Mouse (Mus musculus) CH12.LX (cell line): ENCODE measurements at regions not wholly inside any gene's neighbourhood (a gene's known extent, or its start where the extent isn't known, plus 50 kb on each side); places are given as distances from the start of the nearest gene placed in this dataset.

Source experiments
- DNase-seq: peaks from one replicate; pipeline ENCODE4 v3.0.0-alpha.2; 2013; ENCODE audit errors: extremely low read depth
- H3K27ac ChIP-seq: 2 replicates; pipeline ENCODE4 v1.5.1; 2012; ENCODE audit warnings: low read depth, mild to moderate bottlenecking, control low read depth, moderate library complexity; ENCODE audit not compliant: insufficient read depth
- H3K27me3 ChIP-seq: replicated peaks from 2 replicates; pipeline ENCODE3; 2012; ENCODE audit warnings: inconsistent platforms
- H3K36me3 ChIP-seq, 2 experiments: replicated peaks in 1 of 2; 2 replicates each; pipeline versions ENCODE3 to v1.6.1; 2012; ENCODE audit warnings: inconsistent platforms in 1 of 2, low read length in 1 of 2, mild to moderate bottlenecking in 1 of 2, mixed read lengths in 1 of 2, moderate library complexity in 1 of 2; ENCODE audit not compliant: control insufficient read depth in 1 of 2, insufficient read depth in 1 of 2
- H3K4me1 ChIP-seq, 2 experiments: 2 replicates each; pipeline ENCODE4 v1.6.1; 2012; ENCODE audit warnings: inconsistent platforms in 1 of 2, moderate library complexity in 1 of 2; ENCODE audit not compliant: insufficient read depth in 2 of 2, control insufficient read depth in 1 of 2
- H3K4me2 ChIP-seq: 2 replicates; pipeline ENCODE4 v1.6.1; 2012; ENCODE audit warnings: low read depth, mild to moderate bottlenecking, control low read depth; ENCODE audit not compliant: poor library complexity, insufficient read depth, severe bottlenecking
- H3K4me3 ChIP-seq, 3 experiments: fragments of 150-350 bp in 1 of 3; sonication (generic) in 1 of 3; replicated peaks in 1 of 3; 2 replicates each; pipeline versions ENCODE3 to v1.5.1; 2011 to 2012; ENCODE audit warnings: low read depth in 2 of 3, low read length in 2 of 3, mild to moderate bottlenecking in 2 of 3, moderate library complexity in 2 of 3, control low read depth in 1 of 3, improper control_type of control experiment in 1 of 3, inconsistent platforms in 1 of 3, mixed read lengths in 1 of 3; ENCODE audit not compliant: poor library complexity in 1 of 3
- H3K79me2 ChIP-seq: replicated peaks from 2 replicates; pipeline ENCODE4 v1.6.1; 2012; ENCODE audit warnings: mild to moderate bottlenecking, moderate library complexity; ENCODE audit not compliant: control insufficient read depth, poor library complexity, insufficient read depth, severe bottlenecking; ENCODE audit errors: extremely low read depth
- H3K9ac ChIP-seq: 2 replicates; pipeline ENCODE4 v1.6.1; 2012; ENCODE audit warnings: low read depth, mild to moderate bottlenecking, control low read depth, moderate library complexity; ENCODE audit not compliant: insufficient read depth
- H3K9me3 ChIP-seq: replicated peaks from 2 replicates; pipeline ENCODE3; 2012; ENCODE audit warnings: low read length, inconsistent platforms, mixed read lengths
- BHLHE40 ChIP-seq: IDR thresholded peaks from 2 replicates; pipeline ENCODE4 v1.6.1; 2011; ENCODE audit warnings: mild to moderate bottlenecking, low read depth, low read length, improper control_type of control experiment
- CHD1 ChIP-seq: IDR thresholded peaks from 2 replicates; pipeline ENCODE4 v1.6.1; 2012; ENCODE audit warnings: low read depth, low read length, improper control_type of control experiment, inconsistent platforms
- CHD2 ChIP-seq: IDR thresholded peaks from 2 replicates; pipeline ENCODE4 v1.6.1; 2011; ENCODE audit warnings: low read length, improper control_type of control experiment
- CTCF ChIP-seq, 2 experiments: IDR thresholded peaks in 1 of 2; conservative IDR thresholded peaks in 1 of 2; 2 replicates each; pipeline ENCODE4 v1.5.1; 2011 to 2012; ENCODE audit warnings: low read depth in 2 of 2, low read length in 2 of 2, improper control_type of control experiment in 1 of 2, inconsistent platforms in 1 of 2, mild to moderate bottlenecking in 1 of 2, moderate library complexity in 1 of 2
- EP300 ChIP-seq: IDR thresholded peaks from 2 replicates; pipeline ENCODE4 v1.6.1; 2011; ENCODE audit warnings: low read length, improper control_type of control experiment
- GABPA ChIP-seq: IDR thresholded peaks from 2 replicates; pipeline ENCODE4 v1.6.1; 2012; ENCODE audit warnings: low read depth, low read length, improper control_type of control experiment, inconsistent platforms; ENCODE audit not compliant: insufficient replicate concordance
- KAT2A ChIP-seq: IDR thresholded peaks from 2 replicates; pipeline ENCODE4 v1.6.1; 2012; ENCODE audit warnings: low read length, improper control_type of control experiment, inconsistent platforms; ENCODE audit not compliant: insufficient replicate concordance
- MAX ChIP-seq: IDR thresholded peaks from 2 replicates; pipeline ENCODE4 v1.6.1; 2011; ENCODE audit warnings: low read length, improper control_type of control experiment
- NRF1 ChIP-seq: IDR thresholded peaks from 2 replicates; pipeline ENCODE4 v1.6.1; 2014; ENCODE audit warnings: low read depth, mild to moderate bottlenecking, inconsistent platforms, low read length, improper control_type of control experiment, moderate library complexity
- POLR2A ChIP-seq: IDR thresholded peaks from 2 replicates; pipeline ENCODE4 v1.6.1; 2011; ENCODE audit warnings: low read depth, mild to moderate bottlenecking, improper control_type of control experiment, low read length
- POLR2AphosphoS2 ChIP-seq: IDR thresholded peaks from 2 replicates; pipeline ENCODE4 v1.6.1; 2011; ENCODE audit warnings: low read depth, low read length, improper control_type of control experiment
- RAD21 ChIP-seq: IDR thresholded peaks from 2 replicates; pipeline ENCODE4 v1.6.1; 2011; ENCODE audit warnings: low read depth, mild to moderate bottlenecking, low read length, improper control_type of control experiment, moderate library complexity
- RCOR1 ChIP-seq: conservative IDR thresholded peaks from 2 replicates; pipeline ENCODE4 v1.6.1; 2012; ENCODE audit warnings: low read depth, mild to moderate bottlenecking, inconsistent platforms, low read length, improper control_type of control experiment
- SIN3A ChIP-seq: IDR thresholded peaks from 2 replicates; pipeline ENCODE4 v1.6.1; 2012; ENCODE audit warnings: low read length, improper control_type of control experiment, inconsistent platforms
- SMC3 ChIP-seq: IDR thresholded peaks from 2 replicates; pipeline ENCODE4 v1.6.1; 2011; ENCODE audit warnings: low read depth, low read length, improper control_type of control experiment
- UBTF ChIP-seq: IDR thresholded peaks from 2 replicates; pipeline ENCODE4 v1.6.1; 2012; ENCODE audit warnings: low read depth, mild to moderate bottlenecking, inconsistent platforms, low read length, improper control_type of control experiment, moderate library complexity
- ZC3H11A ChIP-seq: IDR thresholded peaks from 2 replicates; pipeline ENCODE4 v1.6.1; 2012; ENCODE audit warnings: low read depth, mild to moderate bottlenecking, inconsistent platforms, low read length, improper control_type of control experiment
- ZMIZ1 ChIP-seq: IDR thresholded peaks from 2 replicates; pipeline ENCODE4 v1.6.1; 2012; ENCODE audit warnings: low read depth, mild to moderate bottlenecking, inconsistent platforms, low read length, improper control_type of control experiment
- dilution Hi-C: fragments of 300-500 bp; cut with MboI; formaldehyde crosslinking; loops from 2 replicates; pipeline ENCODE4 v1.14.3; 2020; ENCODE audit warnings: low sequenced_read_pairs; ENCODE audit not compliant: extremely low pct_unique_long_range_greater_than_20kb, extremely low pct_ligation_motif_present
- in situ Hi-C: fragments of 300-500 bp; cut with MboI; formaldehyde crosslinking; loops from 3 replicates; pipeline ENCODE4 v1.14.3; 2019; ENCODE audit warnings: low sequenced_read_pairs, low pct_ligation_motif_present, low pct_unique_long_range_greater_than_20kb, mixed read lengths

DNA sequence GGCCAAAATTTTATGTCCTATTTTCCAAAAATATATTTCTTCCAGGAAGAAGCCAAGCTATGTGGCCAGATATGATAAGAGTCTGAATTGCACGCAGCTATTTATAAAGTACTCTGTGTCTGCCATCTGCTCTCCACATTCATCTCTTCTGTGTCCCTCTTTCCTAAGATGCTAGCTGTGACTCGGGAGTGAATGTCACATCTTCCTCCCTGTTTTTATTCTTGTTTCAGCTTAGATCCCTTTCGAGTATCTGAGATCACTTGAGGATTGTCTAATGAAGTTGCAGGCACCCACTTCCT lies 1687.4 kb upstream of the Gm37988 start:
- no peak overlapping the region for H3K27ac ChIP-seq
- no peak for DNase-seq
- no peak overlapping the region for H3K4me2 ChIP-seq
- H3K36me3 ChIP-seq = no peaks in the 10 kb centered on the region
- H3K27me3 ChIP-seq = no peaks in the 10 kb centered on the region
- in situ Hi-C loops = no loop called here
- H3K9ac ChIP-seq = no peak overlapping the region
- H3K9me3 ChIP-seq = peaks cover 4% of the 10 kb centered on the region
- no peaks in the 10 kb centered on the region for H3K79me2 ChIP-seq
- no peaks in the 10 kb centered on the region for H3K4me1 ChIP-seq
- H3K4me3 ChIP-seq = no peak overlapping the region
- dilution Hi-C loops = no loop called here
- no peak for TF ChIP-seq GABPA
- TF ChIP-seq SIN3A = no peak
- TF ChIP-seq CTCF (conservative IDR thresholded peaks at IDR 0.05 in 1 of 2, IDR thresholded peaks at IDR 0.05 in 1 of 2; ENCODE audit: low read depth in 2 of 2, low read length in 2 of 2) = no peak
- no peak for TF ChIP-seq KAT2A
- TF ChIP-seq RAD21 = no peak
- TF ChIP-seq EP300 = no peak
- TF ChIP-seq MAX = no peak
- no peak for TF ChIP-seq ZMIZ1

GRCm38 (mm10) chr1:3121288-3121687 lies 1686.4 kb upstream of the Gm37988 start:
- Histone ChIP-seq H3K4me2 (no peak overlapping the region), H3K27me3 (no peaks in the 10 kb centered on the region), H3K27ac (no peak overlapping the region), H3K9ac (no peak overlapping the region), H3K9me3 (peaks cover 4% of the 10 kb centered on the region), H3K4me1 (no peaks in the 10 kb centered on the region), H3K36me3 (no peaks in the 10 kb centered on the region), H3K4me3 (no peak overlapping the region), H3K79me2 (no peaks in the 10 kb centered on the region)
- TF ChIP-seq CHD2 (no peak), POLR2AphosphoS2 (no peak), RCOR1 (no peak), CHD1 (no peak), SMC3 (no peak), POLR2A (no peak), ZC3H11A (no peak), NRF1 (no peak), KAT2A (no peak), UBTF (no peak), BHLHE40 (no peak), SIN3A (no peak)
- DNase-seq = no peak
- in situ Hi-C loops = no loop called here
- dilution Hi-C loops = no loop called here
